Mouse (Mus musculus) cortical plate, adult 2 months (tissue): Measurements from ENCODE around the gene Efcab5.

ENCODE experiments used
- CTCF ChIP-seq: fragments of 200-500 bp; IDR thresholded peaks from 2 replicates; pipeline ENCODE4 v1.5.1; 2011; ENCODE audit warnings: mild to moderate bottlenecking, control low read depth, low read length; ENCODE audit not compliant: insufficient read depth; ENCODE audit errors: extremely low read depth
- POLR2A ChIP-seq: fragments of 200-500 bp; IDR thresholded peaks from 2 replicates; pipeline ENCODE4 v1.6.1; 2011; ENCODE audit warnings: mild to moderate bottlenecking, low read length, control low read depth; ENCODE audit not compliant: insufficient read depth; ENCODE audit errors: extremely low read depth

DNA sequence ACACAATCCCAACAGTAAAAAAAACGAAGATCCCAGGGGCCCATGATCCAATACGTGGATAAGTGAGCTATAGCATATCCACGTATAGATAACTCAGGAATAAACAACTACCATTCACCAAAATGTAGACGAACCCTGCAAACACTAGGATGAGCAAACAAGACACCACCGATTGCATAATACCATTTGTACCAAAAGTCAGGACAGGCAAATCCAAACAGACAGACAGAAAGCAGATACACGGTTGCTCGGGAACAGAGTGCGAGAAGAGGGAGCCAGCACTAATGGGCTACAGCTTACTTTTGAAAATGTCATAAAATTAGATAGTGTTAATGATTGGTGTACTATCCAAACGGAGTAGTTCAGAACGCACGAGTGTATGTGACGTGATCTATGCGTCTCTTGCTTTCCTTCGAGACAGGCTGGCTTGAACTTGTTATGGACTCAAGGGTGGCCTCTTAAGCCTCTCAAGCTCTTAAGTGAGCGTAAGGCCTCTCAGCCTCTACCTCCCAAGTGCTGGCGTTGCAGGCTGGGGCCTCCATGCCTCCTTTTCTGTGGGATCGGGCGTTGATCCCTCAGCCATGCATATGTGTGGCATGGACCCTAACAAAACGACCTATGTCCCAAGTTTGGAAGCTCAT, 90.3 kb downstream of the Efcab5 start:
- TF ChIP-seq CTCF (no peak), POLR2A (no peak)
